Mouse (Mus musculus) testis, adult 2 months (tissue): Measurements from ENCODE around the gene Milr1.

Experiments used
- CTCF ChIP-seq: fragments of 200-500 bp; IDR thresholded peaks from 2 replicates; pipeline ENCODE4 v1.5.1; 2012; ENCODE audit warnings: low read depth, mild to moderate bottlenecking, inconsistent platforms, low read length, moderate library complexity; ENCODE audit not compliant: control insufficient read depth, insufficient read depth, insufficient replicate concordance
- POLR2A ChIP-seq: fragments of 200-500 bp; IDR thresholded peaks from 2 replicates; pipeline ENCODE4 v1.6.1; 2012; ENCODE audit warnings: low read depth, mild to moderate bottlenecking, inconsistent platforms, low read length, moderate library complexity; ENCODE audit not compliant: control insufficient read depth

DNA sequence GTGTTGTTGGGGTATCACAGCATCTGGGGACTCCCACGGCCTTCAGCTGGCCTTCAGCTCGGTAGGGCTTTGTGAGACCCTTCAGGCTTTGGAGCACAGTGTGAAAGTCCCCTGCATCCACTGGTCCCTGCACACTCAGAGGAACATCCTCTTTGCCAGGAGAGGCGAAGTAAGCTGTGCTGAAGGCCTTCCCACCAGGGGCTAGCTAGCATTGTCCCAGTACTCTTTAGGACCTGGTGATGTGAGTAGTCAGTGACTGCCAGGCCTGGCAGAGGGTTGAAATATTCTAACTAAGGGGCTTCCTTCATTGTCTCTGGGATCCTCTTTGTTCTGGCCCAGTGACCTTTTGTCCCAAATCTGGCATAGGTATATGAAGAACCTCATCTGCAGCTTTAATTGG lies 14.4 kb upstream of the Milr1 start:
- no peak for TF ChIP-seq POLR2A
- no peak for TF ChIP-seq CTCF
